Mouse (Mus musculus): ENCODE results near the gene Ehbp1l1. TPM values are rescaled to one million over a fixed set of nuclear protein-coding genes. Genes with fewer than 3 reads are reported as not detected.

The Ehbp1l1 gene
- 10 to 100 TPM; 13.7 to 14.2 TPM for total RNA-seq (2021)

GRCm38 (mm10) chr19:5725767-5726515 is at the start of gene Ehbp1l1:
Ehbp1l1 (minus strand) TSS chr19:5726317.
- no peak for DNase-seq

GRCm38 (mm10) chr19:5770925-5771860 is 45.1 kb upstream of the Ehbp1l1 start, which contains the start of gene Scyl1:
Scyl1 (minus strand) TSS chr19:5771419.
- peak; percentile 90 to 94 for DNase-seq

- no peak for DNase-seq
These were observed 44.2 kb upstream of the Ehbp1l1 start for GRCm38 (mm10) chr19:5770311-5770710.

GRCm38 (mm10) chr19:5767271-5767670 is 41.2 kb upstream of the Ehbp1l1 start:
- no peak for DNase-seq

- no peak for DNase-seq
These were observed 37.0 kb upstream of the Ehbp1l1 start for GRCm38 (mm10) chr19:5763163-5763562.

- DNase-seq = no peak
These were observed 32.8 kb upstream of the Ehbp1l1 start for GRCm38 (mm10) chr19:5758878-5759403.

GRCm38 (mm10) chr19:5756991-5757636 is 31.0 kb upstream of the Ehbp1l1 start:
- no peak for DNase-seq

GRCm38 (mm10) chr19:5756321-5756985 is 30.3 kb upstream of the Ehbp1l1 start:
- peak; percentile 76 to 77 for DNase-seq

GRCm38 (mm10) chr19:5751742-5752141 is 25.6 kb upstream of the Ehbp1l1 start:
- no peak for DNase-seq

- DNase-seq = no peak
These were observed 24.8 kb upstream of the Ehbp1l1 start for GRCm38 (mm10) chr19:5750951-5751350.

GRCm38 (mm10) chr19:5749476-5749875 is 23.4 kb upstream of the Ehbp1l1 start:
- DNase-seq = no peak

GRCm38 (mm10) chr19:5746907-5747363 is 20.8 kb upstream of the Ehbp1l1 start:
- no peak for DNase-seq

GRCm38 (mm10) chr19:5745756-5746710 is 19.9 kb upstream of the Ehbp1l1 start:
- DNase-seq = no peak

- DNase-seq = no peak
These were observed 17.5 kb upstream of the Ehbp1l1 start for GRCm38 (mm10) chr19:5743576-5743975.

- DNase-seq = no peak
These were observed 16.1 kb upstream of the Ehbp1l1 start for GRCm38 (mm10) chr19:5742241-5742641.

- peak; percentile 71 to 73 for DNase-seq
These were observed 15.6 kb upstream of the Ehbp1l1 start for GRCm38 (mm10) chr19:5741641-5742240.

GRCm38 (mm10) chr19:5740320-5741317 is 14.5 kb upstream of the Ehbp1l1 start, which contains the start of gene Ltbp3:
Ltbp3 (plus strand) TSS chr19:5740904.
- peak in 1 of 2 experiments; percentile 66 for DNase-seq

GRCm38 (mm10) chr19:5739446-5739845 is 13.3 kb upstream of the Ehbp1l1 start:
- DNase-seq = no peak

- no peak for DNase-seq
These were observed 8.2 kb upstream of the Ehbp1l1 start for GRCm38 (mm10) chr19:5734325-5734724.

Data from layer of hippocampus, postnatal 36 days (tissue).